Mouse (Mus musculus) heart, postnatal 4 days (tissue): ENCODE results near the gene Fbxo42. TPM values are rescaled to one million over a fixed set of nuclear protein-coding genes. Genes with fewer than 3 reads are reported as not detected.

Source experiments
- DNase-seq: peaks from one replicate; pipeline ENCODE4 v3.0.0; 2021
- total RNA-seq, 2 experiments: library from RNA; stranded (reverse); gene quantifications; 2 replicates each; pipeline ENCODE4 v1.2.3; 2021

The Fbxo42 gene
- total RNA-seq, 2 experiments from 2014 or later, result 13.9 to 14.9 TPM

DNA sequence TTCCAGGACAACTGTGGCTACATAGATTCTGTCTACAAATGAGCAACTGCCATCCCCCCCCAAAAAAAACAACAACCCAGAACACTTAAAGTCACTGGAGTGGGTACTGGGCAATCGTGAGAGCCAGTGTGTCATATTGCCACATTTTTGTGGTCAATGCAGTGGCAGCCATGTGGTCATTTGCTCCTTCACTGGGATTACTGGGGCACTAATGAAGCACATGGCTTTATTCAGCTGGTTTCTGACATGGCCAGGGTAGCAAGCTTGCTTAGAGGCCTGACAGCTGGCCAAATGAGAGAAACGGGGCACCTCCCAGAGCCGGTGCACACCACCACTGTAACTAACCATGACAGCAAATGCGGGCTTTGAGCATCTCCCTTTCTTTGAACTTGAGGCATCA lies 30.8 kb downstream of the Fbxo42 start:
- DNase-seq, result no peak

GRCm38 (mm10) chr4:141180831-141181230 lies 33.1 kb downstream of the Fbxo42 start:
- no peak for DNase-seq

DNA sequence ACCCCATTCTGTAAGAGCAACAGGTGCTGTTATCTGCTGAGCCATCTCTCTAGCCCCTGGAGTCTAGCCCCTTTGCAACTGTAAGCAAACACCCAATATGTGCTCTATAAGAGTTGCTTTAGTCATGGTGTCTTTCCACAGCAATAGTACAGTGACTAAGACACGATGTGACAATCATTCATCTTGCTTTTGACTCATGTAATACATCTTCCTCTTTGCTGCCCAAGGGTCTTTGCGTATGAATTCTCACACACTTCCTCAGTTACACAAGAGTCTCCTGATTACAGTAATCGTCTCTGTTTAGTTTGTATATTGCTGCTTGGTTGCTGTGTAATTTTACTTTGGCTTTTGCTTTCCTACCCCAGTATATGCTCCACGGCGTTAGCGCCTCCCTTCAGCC lies 34.3 kb downstream of the Fbxo42 start:
- DNase-seq, result no peak

DNA sequence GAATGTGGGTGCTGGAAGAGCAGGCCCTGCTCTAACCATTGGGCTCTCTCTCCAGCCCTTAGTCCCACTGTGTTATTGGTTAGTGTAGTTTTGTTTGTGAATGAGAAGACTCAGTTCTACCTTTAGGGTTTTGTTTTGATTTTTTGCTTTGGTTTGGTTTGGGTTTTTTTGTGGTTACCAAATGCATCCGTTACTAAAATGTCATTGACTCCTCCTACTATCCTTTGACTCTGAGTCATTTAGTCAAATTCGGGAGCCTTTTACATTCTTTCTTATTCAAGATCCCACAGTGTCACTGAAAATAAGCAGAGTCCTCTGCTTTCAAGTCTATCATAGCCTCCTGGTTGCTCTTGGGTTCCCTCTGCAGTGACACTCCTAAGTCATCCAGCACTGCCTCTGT lies 36.2 kb downstream of the Fbxo42 start:
- no peak for DNase-seq

DNA sequence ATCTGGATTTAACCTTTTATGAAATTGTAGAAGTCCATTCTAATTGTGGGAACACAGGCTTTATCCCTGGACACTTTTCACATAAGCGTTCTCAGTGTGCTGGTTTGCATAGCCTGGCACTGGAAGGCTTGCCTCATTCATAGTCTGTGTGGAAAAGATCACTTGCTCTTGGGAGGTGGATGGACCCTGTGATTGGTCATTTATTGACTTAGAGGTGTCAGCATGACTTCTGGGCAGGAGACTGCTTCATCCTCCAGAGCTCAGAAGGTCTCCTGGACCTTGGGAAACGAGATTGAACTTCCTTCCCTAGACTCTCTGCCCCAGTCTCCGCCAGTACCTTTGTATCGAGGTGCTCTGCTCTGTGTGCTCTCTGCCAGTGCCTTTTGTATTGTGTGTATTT lies 36.7 kb downstream of the Fbxo42 start:
- no peak for DNase-seq

- DNase-seq, result no peak
Observed at GRCm38 (mm10) chr4:141186923-141187836, 39.5 kb downstream of the Fbxo42 start.

GRCm38 (mm10) chr4:141191294-141191693 lies 43.6 kb downstream of the Fbxo42 start:
- no peak for DNase-seq

GRCm38 (mm10) chr4:141194553-141194952 lies 46.8 kb downstream of the Fbxo42 start:
- DNase-seq, result no peak

GRCm38 (mm10) chr4:141196981-141197685 lies 49.4 kb downstream of the Fbxo42 start:
- DNase-seq, result no peak

GRCm38 (mm10) chr4:141197686-141198035 lies 49.9 kb downstream of the Fbxo42 start:
- no peak for DNase-seq

GRCm38 (mm10) chr4:141200906-141201305 lies 53.2 kb downstream of the Fbxo42 start:
- DNase-seq, result peak; percentile 45

DNA sequence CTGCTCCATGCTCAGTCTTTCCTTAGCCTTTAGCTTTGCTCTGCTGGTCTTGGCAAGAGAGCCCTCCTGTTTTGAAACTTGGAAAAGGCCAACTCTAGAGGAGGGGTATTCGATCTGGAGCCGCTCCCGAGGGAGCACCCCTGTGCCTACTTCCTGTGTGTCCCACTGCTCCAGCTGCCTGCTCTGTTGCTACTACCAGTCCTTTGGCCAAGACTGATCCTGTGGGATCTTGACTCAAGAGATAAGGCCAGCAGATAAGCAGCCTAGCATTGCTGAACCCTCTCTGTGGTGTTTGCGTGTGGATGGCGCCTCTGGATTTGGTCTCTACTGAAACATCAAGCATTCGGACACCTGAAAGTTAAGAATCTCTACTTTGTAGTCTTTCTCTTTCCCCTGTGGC lies 54.5 kb downstream of the Fbxo42 start:
- DNase-seq, result no peak

- DNase-seq, result peak; percentile 50
Observed at GRCm38 (mm10) chr4:141204580-141205061, 56.9 kb downstream of the Fbxo42 start.

- no peak for DNase-seq
Observed at GRCm38 (mm10) chr4:141207081-141207480, 59.4 kb downstream of the Fbxo42 start.

DNA sequence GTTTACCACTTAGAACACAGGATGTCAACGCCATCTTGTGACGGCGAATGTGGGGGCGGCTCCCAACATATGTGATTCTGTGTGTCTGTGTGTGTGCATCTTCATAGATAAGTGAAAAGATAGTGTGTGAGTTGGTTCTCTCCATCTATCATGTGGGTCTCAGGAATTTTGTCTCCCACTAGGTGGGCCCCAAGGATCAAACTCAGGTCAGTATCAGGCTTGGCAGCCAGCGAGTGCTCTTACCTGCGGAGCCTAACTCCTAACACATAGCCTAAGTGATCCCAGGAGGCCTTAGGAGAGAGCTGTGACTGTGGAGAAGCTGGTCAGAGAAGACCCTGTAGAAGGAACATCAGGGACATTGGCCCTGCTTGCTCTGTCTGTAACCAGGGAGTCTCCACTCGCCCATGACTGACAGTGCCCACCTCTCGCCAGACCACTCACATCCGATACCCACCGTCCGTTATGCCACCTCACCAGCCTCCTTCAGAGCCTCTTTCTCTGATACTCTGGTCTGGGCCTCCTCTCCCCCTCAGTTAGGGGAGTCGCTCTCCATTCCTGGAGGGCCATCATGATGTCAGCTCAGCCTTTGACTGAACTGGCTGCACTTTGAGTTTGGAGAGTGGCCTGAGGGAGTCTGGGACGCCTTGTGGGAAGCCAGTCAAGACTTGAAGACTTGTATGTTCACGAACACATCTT lies 63.0 kb downstream of the Fbxo42 start:
- DNase-seq, result no peak

GRCm38 (mm10) chr4:141211646-141212045 lies 63.9 kb downstream of the Fbxo42 start:
- no peak for DNase-seq

DNA sequence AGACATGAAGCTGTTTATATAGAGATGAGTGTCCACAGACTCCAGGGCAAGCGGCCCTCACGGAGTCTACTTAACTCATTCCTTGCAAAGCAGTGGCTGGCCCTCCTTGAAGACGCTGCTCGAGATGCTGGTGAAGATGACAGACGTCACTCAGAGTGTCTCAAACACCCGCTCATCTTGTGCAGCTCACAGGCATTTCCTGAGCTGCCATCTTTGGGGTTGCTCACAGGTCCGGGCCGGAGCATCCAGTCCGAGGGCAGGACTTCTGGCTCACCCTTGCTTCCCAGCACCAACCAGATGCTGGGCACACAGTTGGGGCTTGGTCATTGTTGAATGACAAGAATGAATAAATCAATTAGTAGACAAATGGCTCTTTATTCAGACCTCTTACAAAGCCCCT lies 65.2 kb downstream of the Fbxo42 start:
- DNase-seq, result no peak

DNA sequence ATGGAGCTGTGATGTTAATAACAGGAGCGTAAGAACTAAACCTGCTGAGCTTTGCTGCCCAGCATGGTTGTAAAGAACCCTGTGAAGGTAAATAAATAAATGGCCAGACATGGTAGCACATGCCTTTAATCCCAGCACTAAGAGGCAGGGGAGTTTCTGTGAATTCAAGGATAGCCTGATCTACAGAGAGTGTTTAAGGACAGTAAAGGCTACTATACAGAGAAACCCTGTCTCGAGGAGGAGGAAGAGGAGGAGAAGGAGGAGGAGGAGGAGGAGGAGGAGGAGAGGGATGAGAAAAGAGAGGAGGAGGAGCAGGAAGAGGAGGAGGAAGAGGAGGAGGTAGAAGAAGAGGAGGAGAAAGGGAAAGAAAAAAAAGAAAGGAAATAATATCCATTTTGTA lies 65.6 kb downstream of the Fbxo42 start:
- DNase-seq, result no peak

DNA sequence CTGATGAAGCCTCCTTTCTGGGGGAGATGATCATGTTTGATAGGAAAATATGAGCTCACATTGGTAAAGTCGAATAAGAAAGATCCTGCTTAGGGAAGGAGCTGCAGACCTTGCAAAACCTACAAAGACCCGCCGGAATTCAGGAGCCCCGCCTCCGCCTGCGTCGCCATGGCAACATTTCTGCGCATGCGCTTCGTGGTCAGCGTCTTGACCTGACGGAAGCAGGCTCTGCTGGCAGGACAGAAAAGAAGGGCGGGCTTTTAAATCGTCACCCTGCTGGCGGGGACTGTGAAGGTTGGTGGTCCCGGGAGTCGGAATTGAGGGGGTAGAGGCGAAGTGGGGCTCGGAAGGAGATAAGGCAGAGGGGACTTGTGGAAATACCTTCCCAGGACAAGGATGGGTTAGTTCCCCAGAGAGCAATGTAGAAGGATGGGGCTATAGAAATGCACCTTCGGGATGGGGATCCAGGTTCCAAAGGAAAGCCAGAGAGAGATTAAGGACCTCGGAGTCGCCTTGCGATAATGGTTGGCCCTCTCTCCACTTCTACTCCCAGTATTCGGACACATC lies 66.1 kb downstream of the Fbxo42 start, which contains the start of gene Rsg1:
Rsg1 (plus strand) TSS at position 187 of the 567 bp plus-strand sequence.
- peak; percentile 96 for DNase-seq

- DNase-seq, result peak; percentile 28
Observed at GRCm38 (mm10) chr4:141214337-141214851, 66.7 kb downstream of the Fbxo42 start.

- no peak for DNase-seq
Observed at GRCm38 (mm10) chr4:141219583-141220213, 72.0 kb downstream of the Fbxo42 start.

DNA sequence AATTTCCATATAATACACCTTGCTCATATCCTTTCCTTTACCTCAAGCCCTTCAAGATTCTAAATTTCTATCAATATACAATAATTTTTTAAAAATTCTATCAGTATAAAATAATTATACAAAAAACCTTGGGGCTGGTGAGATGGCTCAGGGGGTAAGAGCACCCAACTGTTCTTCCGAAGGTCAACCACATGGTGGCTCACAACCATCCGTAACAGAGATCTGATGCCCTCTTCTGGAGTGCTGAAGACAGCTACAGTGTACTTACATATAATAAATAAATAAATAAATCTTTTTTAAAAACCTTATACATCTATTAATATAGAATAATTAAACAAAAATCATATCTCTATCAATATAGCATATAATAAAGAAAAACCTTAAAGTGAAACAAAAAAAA lies 74.1 kb downstream of the Fbxo42 start:
- DNase-seq, result no peak
